Mouse (Mus musculus): ENCODE data around the gene Pde12. TPM values are rescaled to one million over a fixed set of nuclear protein-coding genes. Genes with fewer than 3 reads are reported as not detected.
"Not testable (repeated sequence)": the region's sequence is repeated elsewhere in the genome, so short reads cannot be mapped to it uniquely, and the experiment has no call there.

Gene Pde12
- 1 to 10 TPM; 8.1 to 9.0 TPM for total RNA-seq (2021)

DNA sequence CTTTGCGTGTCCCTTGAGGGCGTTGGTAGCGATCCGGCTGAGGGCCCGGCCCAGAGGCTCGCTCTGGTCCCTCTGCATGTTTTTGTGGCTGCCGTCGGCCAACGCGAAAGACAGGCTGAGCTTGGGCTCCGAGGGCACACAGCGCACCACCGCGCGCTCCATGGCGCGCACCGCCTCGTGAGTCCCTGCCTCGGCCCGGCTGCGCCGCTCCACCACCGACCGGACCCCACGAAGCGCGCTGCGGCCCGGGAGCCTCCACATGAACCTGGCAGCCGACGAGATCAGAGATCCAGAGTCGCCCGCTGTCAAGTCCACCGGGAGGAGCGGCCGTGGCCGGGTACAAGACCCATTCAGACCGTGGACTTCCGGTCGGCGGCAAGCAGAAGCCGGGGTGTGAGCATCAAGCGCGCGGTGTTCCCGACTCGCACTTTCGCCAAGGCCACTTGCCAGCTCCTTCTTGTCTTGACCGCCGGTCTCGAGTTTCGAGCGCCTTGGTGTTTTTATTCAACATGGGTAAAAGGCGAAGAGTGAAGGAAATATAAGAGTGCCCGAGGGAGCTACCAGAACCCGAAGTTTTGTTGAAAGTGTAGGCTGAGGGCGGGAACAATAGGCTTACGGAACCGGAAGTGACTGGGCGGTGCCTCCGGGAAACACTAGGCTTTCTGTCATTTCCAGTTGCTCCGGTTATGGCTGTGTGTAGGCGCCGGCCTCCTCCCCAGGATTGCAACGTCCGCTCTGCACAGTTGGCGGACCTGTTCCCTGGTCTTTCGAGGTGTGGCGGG, at the start of gene Pde12:
Gene Pde12 (minus strand): TSS at position 592 of the 782 bp plus-strand sequence.
- peak; percentile 93 to 95 for DNase-seq (ENCODE audit: low spot score in 2 of 2)
- intact Hi-C loops (cut with DNase I): loop anchor here (5.0 kb wide), 2 partner anchors 303 to 358 kb away; partner anchors contain the start of gene Appl1

- intact Hi-C loops (cut with DNase I); DNase-seq (ENCODE audit: low spot score in 2 of 2): not testable (repeated sequence)
Measured at GRCm38 (mm10) chr14:26705246-26705645, 35.6 kb upstream of the Pde12 start.

DNA sequence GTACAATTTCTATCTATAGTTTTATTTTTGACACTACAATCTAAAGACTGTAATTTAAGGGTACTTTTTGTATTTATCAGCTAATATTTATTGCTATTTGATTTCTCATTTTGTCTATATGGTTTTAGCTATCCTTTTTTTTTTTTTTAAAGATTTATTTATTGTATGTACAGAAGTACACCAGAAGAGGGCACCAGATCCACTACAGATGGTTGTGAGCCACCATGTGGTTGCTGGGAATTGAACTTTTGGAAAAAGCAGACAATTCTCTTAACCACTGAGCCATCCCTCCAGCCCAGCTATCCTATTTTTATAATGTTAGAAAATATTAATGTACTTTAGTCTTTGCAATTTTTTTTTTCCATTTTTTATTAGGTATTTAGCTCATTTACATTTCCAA, 28.2 kb upstream of the Pde12 start:
- DNase-seq (ENCODE audit: low spot score in 2 of 2): no peak
- intact Hi-C loops (cut with DNase I): no loop called here

GRCm38 (mm10) chr14:26692974-26693373, 23.3 kb upstream of the Pde12 start, which contains the start of gene Dnah12:
TSS of gene Dnah12 (plus strand) at chr14:26693274.
- no peak for DNase-seq (ENCODE audit: low spot score in 2 of 2)
- intact Hi-C loops (cut with DNase I): no loop called here

DNA sequence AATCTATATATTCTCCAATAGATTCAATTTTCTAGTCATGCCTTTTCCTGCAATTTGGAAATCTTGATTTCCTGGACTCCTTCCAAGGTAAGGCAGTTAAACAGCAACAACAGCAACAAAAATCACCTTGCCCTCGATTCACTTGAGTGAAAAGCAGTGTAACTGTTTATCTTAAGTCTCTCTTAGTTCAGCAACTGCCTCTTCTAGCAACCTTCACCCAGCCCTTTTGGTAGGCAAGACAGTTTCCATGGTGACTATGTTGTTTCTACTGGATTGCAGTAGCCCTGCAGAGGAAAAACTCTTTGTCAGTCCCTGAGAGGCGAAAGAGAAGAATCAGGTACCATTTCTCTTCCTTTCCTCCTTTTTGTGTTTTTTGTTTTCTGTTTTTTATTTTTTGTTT, 21.7 kb upstream of the Pde12 start:
- no peak for DNase-seq (ENCODE audit: low spot score in 2 of 2)
- intact Hi-C loops (cut with DNase I): no loop called here

DNA sequence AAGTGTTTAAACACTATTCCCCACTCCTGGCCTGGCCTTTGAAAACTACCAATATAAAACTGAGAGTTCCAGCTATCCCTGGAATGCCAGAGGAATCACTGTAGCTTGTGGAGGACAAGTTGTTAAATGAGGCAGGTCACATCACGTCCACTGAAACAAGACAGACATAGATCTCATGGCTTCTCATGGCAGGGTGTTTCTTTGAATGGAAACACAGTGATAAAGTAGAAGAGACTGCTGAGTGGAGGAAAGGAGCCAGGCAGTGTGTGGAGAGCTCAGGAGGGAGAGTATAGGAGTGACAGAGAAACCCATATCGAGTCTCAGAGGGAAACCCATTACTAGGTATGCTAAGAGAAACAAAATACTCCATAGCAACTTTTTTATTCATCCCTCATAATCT, 21.0 kb upstream of the Pde12 start:
- intact Hi-C loops (cut with DNase I): no loop called here
- DNase-seq (ENCODE audit: low spot score in 2 of 2): no peak

DNA sequence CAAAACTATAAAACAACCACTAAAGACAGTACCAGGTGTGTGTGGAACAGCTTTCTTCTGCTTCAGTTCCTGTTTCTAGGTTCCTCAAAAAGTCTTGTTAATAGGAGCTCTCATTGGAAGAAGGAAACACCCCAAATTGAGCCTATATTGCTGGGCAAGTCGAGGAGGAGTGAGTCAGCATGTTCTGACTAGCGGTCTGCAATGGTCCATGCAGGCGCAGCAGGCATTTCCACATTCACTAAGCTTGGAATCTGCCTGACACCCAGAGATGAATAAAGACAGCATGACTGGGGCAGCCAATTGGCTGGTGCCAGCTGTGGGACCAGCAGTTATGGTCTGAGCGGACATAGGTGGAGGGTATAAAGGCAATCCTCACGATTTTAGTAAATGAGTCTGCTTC, 6.1 kb upstream of the Pde12 start:
- intact Hi-C loops (cut with DNase I): no loop called here
- DNase-seq (ENCODE audit: low spot score in 2 of 2): no peak

GRCm38 (mm10) chr14:26675371-26675770, 5.7 kb upstream of the Pde12 start:
- intact Hi-C loops (cut with DNase I): no loop called here
- DNase-seq (ENCODE audit: low spot score in 2 of 2): no peak

DNA sequence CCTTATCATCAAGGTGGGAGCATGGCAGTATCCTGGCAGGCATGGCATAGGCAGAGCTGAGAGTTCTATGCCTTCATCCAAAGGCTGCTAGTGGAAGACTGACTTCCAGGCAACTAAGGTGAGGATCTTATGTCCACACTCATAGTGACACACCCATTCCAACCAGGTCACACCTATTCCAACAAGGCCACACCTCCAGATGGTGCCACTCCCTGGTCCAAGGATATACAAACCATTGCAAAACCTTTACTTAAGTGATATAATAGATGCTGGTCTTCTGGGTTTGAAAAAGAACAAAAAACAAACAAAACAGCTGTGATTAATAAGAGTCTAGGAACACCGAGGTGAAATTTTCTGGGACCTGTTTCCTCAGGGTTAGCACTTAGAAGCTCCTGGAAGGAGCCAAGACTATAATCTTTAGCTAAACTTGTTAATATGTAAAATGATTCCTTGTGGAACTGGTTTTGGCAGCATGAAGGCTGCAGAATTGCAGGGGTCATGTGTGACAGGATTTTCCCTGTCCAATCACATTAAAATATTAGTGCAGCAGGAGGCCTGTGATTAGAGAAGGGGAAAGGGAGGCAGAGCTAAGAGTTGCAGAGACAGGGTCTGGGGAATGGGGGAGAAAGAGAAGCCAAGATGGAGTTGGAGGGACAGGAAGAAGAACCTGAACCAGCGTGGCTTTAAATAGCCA, 4.9 kb upstream of the Pde12 start:
- intact Hi-C loops (cut with DNase I); DNase-seq (ENCODE audit: low spot score in 2 of 2): not testable (repeated sequence)

GRCm38 (mm10) chr14:26671870-26672615, 2.4 kb upstream of the Pde12 start:
- intact Hi-C loops (cut with DNase I); DNase-seq (ENCODE audit: low spot score in 2 of 2): not testable (repeated sequence)

DNA sequence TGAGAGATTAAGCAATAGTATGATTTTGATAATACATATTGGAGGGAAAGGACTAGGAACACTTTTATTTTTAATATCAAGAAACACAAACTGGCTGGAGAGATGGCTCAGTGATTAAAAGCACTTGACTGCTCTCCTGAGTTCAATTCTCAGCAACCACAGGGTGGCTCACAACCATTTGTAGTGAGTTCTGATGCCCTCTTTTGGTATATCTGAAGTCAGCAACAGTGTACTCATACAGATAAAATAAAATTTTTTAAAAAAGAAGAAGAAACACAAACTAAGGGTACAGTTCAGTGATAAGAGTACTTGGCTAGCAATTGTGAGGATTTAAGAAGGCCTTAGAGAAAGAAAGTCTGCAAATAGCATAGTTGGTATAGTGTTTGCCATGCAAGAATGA, 1.3 kb upstream of the Pde12 start:
- DNase-seq (ENCODE audit: low spot score in 2 of 2): no peak
- intact Hi-C loops (cut with DNase I): no loop called here

- intact Hi-C loops (cut with DNase I): loop anchor here (5.0 kb wide), 2 partner anchors 304 to 359 kb away; partner anchors contain the start of gene Appl1
- DNase-seq (ENCODE audit: low spot score in 2 of 2): peak; percentile 64 to 70
Measured at GRCm38 (mm10) chr14:26668371-26669291, 1.1 kb downstream of the Pde12 start.

DNA sequence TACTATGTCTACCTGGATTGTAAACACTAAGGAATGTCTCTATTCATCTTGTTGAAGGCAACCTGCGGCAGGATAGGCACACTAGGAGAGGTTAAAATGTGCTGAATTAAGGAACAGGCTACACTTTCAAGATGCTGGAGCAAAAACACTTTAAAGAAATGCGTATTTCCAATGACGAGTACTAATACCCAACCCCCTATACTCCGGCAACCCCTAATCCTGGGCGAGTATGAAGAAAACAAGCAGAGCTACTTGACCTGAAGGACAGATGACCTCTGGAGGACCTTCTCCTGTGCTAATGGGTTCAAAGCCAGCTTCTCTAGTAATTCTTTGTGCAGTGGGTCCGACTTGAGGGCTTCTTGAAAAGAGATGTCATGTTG, 1.7 kb downstream of the Pde12 start:
- intact Hi-C loops (cut with DNase I): loop anchor here (5.0 kb wide), 2 partner anchors 304 to 359 kb away; partner anchors contain the start of gene Appl1

GRCm38 (mm10) chr14:26663851-26664250, 5.8 kb downstream of the Pde12 start:
- intact Hi-C loops (cut with DNase I): no loop called here
- DNase-seq (ENCODE audit: low spot score in 2 of 2): no peak

More for the DNA sequence above, 1.7 kb downstream of the Pde12 start:
- DNase-seq (ENCODE audit: low spot score in 2 of 2): no peak

GRCm38 (mm10) chr14:26662488-26662887, 7.2 kb downstream of the Pde12 start:
- intact Hi-C loops (cut with DNase I): no loop called here
- no peak for DNase-seq (ENCODE audit: low spot score in 2 of 2)

DNA sequence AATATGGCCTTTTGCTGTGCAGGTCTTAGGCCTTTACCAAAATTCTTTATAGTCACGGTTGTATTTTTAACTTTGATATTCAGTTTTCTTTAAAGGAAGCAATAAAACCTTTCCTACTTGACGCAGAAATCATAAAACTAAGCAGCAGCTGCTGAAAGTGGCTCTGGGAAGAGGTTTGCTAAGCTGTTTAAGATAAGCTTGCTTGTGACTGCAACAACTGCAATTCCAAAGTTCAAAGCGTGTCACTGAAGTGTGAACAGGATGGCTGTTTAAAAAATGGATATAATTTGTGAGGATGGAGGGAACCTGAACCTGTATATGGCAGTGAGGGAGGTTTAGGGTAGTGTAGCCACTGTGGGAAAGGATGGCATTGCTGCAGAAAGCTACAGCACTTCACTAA, 7.7 kb downstream of the Pde12 start:
- intact Hi-C loops (cut with DNase I): no loop called here
- no peak for DNase-seq (ENCODE audit: low spot score in 2 of 2)

DNA sequence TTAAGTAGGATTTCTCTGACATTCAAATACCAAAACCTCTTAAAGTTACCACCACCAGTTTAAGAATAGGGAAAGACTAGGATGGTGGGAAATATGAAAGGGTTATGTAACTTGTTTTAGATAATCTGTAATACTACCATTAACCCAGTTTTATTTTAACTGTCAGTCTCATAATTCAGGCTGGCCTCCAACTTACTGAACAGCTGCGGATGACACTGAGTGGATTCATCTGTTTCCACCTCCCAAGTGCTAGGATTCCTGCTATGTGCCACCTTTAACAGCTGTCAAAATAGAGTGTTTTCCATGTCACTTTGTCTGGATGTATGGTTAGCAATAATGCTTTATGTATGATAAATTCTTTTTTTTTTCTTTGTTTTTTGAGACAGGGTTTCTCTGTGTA, 9.4 kb downstream of the Pde12 start:
- intact Hi-C loops (cut with DNase I): no loop called here
- DNase-seq (ENCODE audit: low spot score in 2 of 2): no peak

DNA sequence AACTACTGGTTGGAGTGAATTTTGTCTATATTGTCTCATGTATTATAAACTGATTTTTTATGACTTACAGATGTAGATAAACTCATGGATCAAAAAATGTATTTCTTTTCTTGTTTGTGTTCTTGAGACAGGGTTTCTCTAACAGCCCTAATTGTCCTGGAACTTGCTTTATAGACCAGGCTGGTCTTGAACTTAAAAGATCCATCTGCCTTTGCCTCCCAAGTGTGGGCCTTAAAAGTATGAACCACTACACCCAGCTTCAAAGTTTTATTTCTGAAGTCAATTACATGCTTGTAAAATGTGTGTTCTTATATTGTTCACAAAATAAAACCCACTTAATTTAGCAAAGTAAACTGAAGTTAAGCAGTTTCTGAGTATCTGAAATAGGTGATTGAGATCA, 11.5 kb downstream of the Pde12 start:
- no peak for DNase-seq (ENCODE audit: low spot score in 2 of 2)
- intact Hi-C loops (cut with DNase I): no loop called here

DNA sequence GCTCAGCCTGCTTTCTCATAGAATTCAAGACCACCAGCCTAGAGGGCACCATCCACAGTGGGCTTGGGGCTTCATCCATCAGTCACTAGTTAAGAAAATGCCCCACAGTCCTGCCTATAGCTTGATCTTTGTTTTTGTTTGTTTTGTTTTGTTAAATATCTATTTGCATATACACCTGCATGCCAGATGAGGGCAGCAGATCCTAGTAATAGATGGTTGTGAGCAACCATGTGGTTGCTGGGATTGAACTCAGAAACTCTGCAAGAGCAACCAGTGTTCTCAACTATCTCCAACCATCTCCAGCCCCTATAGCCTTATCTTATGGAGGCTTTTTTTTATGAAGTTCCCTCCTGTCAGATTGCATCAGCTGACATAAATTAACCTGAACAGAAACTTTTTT, 17.8 kb downstream of the Pde12 start:
- intact Hi-C loops (cut with DNase I): no loop called here
- no peak for DNase-seq (ENCODE audit: low spot score in 2 of 2)

All from left cerebral cortex, postnatal 25 days (tissue).